Mouse (Mus musculus) gonadal fat pad, adult 2 months (tissue): Measurements from ENCODE around the gene Ampd1. TPM values are rescaled to one million over a fixed set of nuclear protein-coding genes. Genes with fewer than 3 reads are reported as not detected.
A peak's percentile ranks its signal among the peaks of the same experiment; 100 is the strongest.
"Not testable (repeated sequence)": the region's sequence is repeated elsewhere in the genome, so short reads cannot be mapped to it uniquely, and the experiment has no call there.

ENCODE experiments used
- DNase-seq: peaks from one replicate; pipeline ENCODE4 v3.0.0-alpha.2; 2012; ENCODE audit warnings: low read depth
- polyA plus RNA-seq: library from polyadenylated mRNA; depleted of rRNA; stranded (reverse); fragments of >200 nt; gene quantifications from 2 replicates; pipeline ENCODE4 v1.2.3, GENCODE M21; 2012

Ampd1 gene
- polyA plus RNA-seq, 1 experiment: 0.27 TPM

DNA sequence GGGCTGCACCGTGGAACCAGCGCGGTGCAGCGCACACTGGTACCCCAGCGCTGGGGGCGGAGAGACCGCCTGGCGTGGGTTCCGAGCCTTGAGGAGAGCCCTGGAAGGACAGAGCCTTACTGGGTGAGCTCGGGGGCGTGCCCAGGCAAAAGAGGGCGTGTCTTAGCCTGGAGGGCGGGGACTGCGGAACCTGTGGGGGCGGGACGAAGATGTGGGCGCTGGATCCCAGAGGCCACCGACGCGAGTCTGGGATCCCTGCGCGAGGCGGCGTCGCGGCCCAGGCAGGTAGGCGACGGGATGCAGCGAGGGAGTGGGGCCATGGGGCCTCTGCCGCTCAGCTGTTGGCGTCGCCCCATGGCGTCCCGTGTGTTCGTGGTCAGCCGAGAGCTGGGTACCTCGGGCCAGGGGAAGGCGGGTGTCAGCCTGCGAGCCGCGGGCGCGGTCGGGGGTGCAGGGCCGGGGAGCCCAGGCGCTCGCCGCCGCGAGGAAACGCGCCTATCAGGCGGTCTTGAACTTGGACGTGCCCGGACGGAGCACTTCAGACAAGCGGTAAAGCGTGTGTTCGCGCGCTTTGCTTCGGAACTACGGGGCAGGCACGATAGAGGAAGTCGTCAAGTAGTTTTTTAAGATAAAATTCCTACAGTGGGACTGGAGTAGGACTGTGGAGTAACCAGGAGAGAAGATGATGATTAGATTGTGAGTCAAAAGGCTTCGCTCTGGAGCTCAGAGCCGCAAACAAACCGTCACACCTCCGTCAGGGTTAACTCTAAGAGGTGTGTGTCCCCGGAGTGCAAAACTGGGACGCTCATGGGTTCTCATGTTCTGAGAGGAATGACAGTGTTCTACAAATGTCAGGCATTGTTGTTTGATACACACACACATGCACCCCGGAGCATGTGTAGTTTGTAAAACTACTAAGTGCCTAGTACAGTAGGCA, 28.9 kb downstream of the Ampd1 start, which contains the start of gene Dennd2c:
Gene Dennd2c (plus strand): TSS at position 151 of the 937 bp plus-strand sequence.
- peak; percentile 51 for DNase-seq

- DNase-seq: no peak
These were observed 33.9 kb downstream of the Ampd1 start for GRCm38 (mm10) chr3:103107565-103108240.

- no peak for DNase-seq
These were observed 38.4 kb downstream of the Ampd1 start for GRCm38 (mm10) chr3:103112216-103112615.

GRCm38 (mm10) chr3:103123636-103124035, 49.8 kb downstream of the Ampd1 start:
- no peak for DNase-seq

DNA sequence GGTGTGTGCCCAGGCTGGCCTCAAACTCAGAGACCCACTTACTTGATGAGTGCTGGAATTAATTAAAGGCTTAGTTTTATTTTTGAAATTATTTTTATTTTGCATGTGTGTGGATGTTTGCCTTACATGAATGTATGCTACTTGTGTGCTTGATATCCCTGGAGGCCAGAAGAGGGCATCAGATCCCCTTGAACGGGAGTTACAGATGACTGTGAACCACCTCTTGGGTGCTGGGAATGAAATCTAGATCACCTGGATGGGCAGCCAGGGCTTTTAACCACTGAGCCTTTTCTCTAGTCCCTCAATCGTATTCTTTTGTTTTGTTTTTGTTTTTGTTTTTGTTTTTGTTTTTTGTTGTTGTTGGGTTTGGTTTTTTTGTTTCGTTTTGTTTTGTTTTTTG, 52.3 kb downstream of the Ampd1 start:
- DNase-seq: no peak

- no peak for DNase-seq
These were observed 53.4 kb downstream of the Ampd1 start for GRCm38 (mm10) chr3:103127177-103127576.

GRCm38 (mm10) chr3:103127721-103128120, 53.9 kb downstream of the Ampd1 start:
- no peak for DNase-seq

- DNase-seq: no peak
These were observed 54.4 kb downstream of the Ampd1 start for GRCm38 (mm10) chr3:103128251-103128650.

DNA sequence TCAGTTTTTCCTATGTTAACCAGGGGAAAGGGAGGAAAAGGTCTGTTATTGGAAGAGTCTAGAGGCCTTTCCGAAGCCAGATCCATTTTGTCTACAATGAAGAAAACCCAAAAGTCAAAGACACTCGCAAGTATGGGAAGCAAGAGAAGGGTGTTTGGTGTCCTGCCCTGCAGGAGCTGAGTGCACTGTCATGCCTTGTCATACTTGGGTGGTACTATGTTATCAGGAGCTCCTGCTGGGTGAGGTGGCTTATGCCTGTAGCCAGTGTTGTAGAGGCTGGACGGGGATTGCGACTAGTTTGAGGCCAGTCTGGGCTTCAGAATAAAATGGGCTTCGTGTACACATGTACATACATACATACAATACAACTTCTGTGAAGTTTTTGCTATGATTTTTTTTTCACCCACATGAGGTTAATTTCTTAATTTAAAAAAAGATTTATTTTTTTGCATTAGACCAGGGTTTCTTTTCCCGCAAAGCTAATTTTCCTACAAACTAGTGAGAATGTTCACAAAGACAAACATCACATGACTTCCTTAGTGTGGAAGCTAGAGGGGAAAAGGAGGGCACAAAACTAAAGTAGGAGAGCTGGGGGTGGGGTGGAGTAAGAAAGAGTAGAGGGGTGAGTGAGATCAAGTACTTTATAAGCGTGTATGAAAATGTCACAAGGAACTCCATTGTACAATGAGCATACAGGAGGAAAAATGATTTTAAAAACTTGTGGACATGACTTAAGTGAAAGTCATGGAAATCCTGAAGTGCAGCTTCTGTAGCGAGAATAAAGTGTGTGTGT, 55.7 kb downstream of the Ampd1 start:
- DNase-seq: no peak

DNA sequence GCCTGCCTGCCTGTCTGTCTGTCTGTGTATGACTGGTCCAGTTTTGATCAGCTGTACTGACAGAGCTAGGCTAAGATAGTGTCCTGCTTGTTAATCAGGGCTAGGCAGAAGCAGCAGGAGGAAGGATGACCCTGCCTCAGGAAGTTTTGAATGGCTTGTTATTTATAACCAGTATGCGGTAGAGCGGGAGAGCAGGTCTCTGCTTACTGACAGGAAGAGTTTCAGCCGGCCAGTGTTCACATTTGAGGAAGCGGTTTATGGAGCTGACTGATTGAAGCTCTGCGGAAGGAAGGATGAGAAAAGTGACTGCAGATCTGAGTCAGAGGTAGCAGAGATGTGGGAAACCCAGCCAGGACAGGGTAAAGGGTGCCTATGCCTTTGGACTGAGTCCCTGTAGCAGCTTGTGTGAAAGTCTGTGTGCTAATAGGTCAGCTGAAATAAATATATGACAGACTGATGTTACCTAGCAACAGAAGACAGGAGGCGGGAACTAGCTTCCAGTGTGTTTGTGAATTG, 56.5 kb downstream of the Ampd1 start:
- DNase-seq: no peak

DNA sequence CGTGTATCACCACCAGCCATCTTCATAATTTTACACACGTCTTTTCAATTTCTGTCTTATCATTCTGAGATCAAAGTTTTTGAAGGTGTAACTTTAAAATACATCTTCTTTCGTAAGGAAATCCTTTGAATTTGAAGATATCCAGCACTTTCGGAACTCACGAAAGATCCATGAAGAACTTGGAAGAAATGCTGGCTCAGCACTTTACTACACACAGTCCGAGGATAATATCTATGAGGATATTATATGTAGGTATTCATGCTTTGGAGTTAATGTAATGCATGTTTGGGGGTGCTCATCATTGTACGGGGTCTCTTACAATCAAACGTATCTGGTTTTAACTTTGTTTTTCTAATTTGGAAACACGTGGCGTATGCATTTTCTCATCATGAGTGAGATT, 59.3 kb downstream of the Ampd1 start:
- DNase-seq: no peak

DNA sequence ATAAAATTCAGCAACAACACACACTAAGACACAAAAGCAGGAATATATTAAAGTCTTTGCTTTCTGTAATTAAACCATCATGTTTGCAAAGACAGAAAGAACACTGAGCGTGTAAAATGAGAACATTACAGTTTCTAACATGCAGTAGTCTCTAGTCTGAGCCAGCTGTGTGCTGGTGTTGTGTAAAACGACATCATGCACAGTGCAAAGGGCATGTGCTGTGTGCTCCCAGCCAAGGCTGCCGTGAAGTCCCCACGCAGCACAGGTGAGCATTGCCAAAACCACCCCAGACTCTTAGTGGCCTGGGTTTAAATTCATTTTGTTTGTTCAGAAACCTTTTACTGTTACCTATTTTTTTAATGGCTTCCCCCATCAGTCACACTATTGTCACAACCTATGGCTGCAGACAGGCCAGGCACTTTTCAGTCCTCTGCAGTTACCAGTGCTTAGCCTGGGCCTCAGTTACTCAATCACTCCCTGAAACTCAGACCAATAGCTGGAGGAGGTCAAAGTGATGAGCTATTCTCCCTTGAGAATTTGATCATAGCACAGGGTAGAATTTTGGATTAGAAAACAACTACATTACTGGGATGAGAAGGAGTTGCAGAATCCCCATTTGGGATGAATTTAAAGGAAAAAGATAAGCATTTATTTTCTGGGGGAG, 62.7 kb downstream of the Ampd1 start:
- no peak for DNase-seq

DNA sequence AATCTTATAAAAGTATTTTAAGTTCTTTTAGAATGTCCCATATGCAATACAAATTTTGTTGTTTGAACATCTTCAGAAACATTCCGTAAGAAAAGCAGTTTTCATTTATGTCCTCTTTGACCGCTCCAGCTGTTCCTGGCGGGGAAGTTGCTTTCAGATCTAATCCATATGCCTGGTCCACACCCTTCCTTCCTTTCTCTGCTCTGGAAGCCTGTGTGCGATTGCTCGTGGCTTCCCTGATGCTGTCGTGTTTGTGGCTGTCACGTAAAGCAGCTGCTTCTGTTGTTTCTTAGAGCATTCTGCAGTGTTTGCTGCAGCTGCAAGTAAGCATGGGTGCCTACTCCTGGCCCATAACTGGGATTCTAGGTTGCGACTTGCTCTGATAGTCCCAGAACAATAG, 65.2 kb downstream of the Ampd1 start:
- no peak for DNase-seq

DNA sequence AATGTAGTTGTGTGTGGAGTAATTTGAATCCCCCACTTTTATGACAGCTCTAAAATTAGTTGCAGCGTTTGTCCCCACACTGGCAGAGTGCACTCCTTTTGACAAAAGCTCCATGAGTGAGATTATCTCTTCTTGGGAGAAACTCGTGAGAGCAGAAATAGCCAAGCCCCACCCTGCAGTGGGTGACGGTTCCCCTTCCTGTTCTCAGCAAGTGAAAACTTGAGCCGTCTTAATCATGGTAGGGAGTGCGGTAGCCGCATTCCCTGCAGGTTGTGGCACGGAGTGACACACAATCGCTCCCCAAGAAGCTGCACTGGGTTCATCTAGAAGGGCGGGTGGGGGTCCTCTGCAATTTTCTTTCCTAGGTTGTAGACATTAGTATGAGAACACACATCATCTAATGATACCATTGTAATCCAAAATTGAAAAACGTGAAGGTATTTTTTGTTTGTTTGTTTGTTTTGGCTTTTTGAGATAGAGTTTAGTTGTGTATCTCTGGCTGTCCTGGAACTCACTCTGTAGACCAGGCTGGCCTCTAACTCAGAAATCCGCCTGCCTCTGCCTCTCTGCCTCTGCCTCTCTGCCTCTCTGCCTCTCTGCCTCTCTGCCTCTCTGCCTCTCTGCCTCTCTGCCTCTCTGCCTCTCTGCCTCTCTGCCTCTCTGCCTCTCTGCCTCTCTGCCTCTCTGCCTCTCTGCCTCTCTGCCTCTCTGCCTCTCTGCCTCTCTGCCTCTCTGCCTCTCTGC, 66.5 kb downstream of the Ampd1 start:
- DNase-seq: not testable (repeated sequence)

- DNase-seq: no peak
These were observed 67.5 kb downstream of the Ampd1 start for GRCm38 (mm10) chr3:103141287-103141686.

GRCm38 (mm10) chr3:103142366-103142765, 68.6 kb downstream of the Ampd1 start:
- no peak for DNase-seq

DNA sequence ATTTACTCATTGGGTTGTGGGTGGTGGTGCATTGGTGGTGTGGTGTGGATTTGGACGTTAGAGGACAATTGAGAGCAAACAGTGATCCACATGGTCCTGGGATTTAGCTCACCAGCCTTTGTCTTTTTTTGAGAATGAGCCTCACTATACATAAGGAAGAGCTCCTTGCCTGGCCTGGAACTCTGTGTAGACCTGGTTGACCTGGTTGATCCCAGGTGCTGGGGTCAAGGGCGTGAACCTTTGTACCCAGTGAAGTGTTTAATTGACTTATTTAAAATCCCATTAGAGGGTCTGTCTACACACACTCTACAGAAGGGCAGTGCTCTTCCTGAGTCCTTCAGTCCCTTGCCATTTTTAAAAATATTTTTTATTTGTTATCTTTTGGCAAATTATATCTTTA, 71.5 kb downstream of the Ampd1 start:
- no peak for DNase-seq

DNA sequence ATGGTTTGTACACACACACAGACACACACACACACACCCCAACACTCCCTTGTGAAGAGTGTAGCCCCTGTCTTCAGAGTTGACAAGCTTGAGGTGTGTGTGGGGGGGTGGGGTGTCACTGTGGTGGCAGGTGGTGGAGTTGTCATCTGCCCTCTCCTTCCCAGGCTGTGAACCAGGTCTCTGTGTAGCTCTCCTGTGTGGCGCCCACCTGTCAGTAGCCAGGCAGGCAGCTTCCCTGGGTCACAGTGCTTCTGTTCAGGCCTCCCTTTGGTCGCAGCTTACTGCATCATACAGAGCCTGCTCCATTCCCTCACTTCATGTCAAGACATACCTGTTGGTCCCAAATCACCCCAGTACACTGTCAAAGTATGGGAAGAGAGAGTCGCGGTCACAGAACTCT, 72.0 kb downstream of the Ampd1 start:
- no peak for DNase-seq

GRCm38 (mm10) chr3:103146330-103147166, 72.7 kb downstream of the Ampd1 start:
- no peak for DNase-seq

GRCm38 (mm10) chr3:103147775-103148174, 74.0 kb downstream of the Ampd1 start:
- no peak for DNase-seq
